Mouse (Mus musculus) 416B (cell line): ENCODE measurements around the gene Pnp2.
"Not testable (repeated sequence)": the region's sequence is repeated elsewhere in the genome, so short reads cannot be mapped to it uniquely, and the experiment has no call there.

Experiments
- DNase-seq: peaks from one replicate; pipeline ENCODE4 v3.0.0; 2011; ENCODE audit warnings: low read depth

Pnp2 gene

GRCm38 (mm10) chr14:50957146-50957545 lies 1.4 kb downstream of the Pnp2 start:
- DNase-seq, result not testable (repeated sequence)

DNA sequence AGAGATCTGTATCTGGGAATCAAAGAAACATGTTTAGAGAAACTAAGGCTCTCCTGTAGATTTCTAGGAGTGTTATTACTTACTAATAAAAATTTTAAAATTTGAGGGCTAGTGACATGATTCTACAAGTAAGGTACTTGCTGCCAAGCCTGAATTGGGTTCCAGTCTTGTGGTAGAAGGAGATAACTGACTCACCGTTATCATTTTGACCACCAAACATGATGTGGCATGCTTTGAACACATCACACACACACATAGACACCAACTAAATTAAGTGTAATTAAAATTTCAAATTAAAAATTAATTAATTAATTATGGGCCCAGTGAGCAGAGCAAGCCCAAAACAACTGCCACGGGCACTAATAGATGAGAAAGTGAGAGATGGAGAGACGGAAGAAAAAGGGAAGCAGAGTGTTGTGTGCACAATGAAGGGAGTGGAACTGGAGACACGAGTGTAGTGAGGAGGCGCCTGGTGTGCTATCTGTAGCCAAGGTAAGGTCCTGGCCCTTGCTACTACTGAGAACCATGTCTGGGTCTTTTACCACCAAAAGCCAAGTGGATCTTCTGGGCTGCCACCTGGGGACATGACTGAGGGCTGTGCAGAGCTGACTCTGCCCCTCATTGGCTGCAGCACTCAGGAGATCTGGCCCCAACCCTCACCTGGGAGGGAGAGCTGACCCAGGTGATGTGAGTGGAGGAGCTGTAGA lies 2.6 kb downstream of the Pnp2 start:
- DNase-seq, result not testable (repeated sequence)

GRCm38 (mm10) chr14:50968216-50968980 lies 12.6 kb downstream of the Pnp2 start:
- no peak for DNase-seq

GRCm38 (mm10) chr14:50969041-50969440 lies 13.2 kb downstream of the Pnp2 start:
- DNase-seq, result no peak

GRCm38 (mm10) chr14:50969558-50970544 lies 14.1 kb downstream of the Pnp2 start:
- no peak for DNase-seq

GRCm38 (mm10) chr14:50970822-50971221 lies 15.0 kb downstream of the Pnp2 start:
- no peak for DNase-seq

DNA sequence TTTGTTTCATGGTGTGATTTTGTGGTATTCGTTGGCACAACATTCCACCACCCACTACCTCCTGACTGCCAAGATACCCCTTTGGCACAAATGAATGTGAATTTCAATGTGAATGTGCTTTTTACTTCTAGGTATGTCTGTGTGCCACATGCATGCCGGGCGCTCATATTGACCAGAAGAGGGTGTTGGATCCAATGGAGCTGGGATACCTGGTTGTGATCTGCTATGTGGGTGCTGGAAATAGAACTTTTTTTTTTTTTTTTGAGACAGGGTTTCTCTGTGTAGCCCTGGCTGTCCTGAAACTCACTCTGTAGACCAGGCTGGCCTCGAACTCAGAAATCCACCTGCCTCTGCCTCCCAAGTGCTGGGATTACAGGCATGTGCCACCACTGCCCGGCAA lies 17.3 kb downstream of the Pnp2 start:
- DNase-seq, result not testable (repeated sequence)

- DNase-seq, result no peak
These were observed 17.9 kb downstream of the Pnp2 start for GRCm38 (mm10) chr14:50973700-50974099.

DNA sequence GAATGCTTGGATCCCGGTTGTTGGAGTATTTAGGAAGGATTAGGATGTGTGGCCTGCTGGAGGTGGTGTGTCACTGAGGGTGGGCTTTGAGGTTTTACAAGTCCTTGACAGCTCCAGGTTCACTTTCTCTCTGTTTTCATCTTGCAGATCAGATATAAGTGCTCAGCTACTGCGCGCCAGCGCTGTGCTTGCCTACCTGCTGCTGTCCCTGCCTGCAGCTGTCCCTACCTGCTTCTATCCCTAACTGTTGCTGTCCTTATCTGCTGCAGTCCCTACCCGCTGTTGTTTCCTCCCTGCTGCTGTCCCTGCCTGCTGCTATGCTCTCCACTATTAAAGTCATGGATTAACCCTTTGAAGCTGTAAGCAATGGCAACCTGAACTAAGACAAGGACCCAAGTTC lies 19.2 kb downstream of the Pnp2 start:
- DNase-seq, result no peak

- DNase-seq, result no peak
These were observed 20.9 kb downstream of the Pnp2 start for GRCm38 (mm10) chr14:50976674-50977073.

DNA sequence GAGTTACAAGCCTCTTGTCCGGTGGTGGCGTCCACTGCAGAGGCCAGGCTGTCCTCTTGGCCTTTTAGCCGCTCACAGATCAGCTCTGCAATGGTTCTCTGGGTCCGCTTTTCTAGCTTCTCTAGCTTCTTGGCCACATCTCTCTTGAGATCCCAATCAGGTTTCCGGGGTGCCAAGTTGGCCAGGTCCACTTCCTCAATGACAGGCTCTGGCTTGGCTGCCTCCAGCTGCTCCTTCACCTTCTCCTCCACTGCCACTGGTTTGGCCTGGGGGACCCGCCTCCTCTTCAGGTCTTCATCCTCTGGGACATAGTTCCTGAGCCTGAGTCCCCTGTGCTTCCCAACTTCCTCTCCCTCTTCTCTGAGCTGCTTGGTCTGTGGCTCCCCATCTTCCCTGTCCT lies 22.7 kb downstream of the Pnp2 start:
- DNase-seq, result not testable (repeated sequence)

DNA sequence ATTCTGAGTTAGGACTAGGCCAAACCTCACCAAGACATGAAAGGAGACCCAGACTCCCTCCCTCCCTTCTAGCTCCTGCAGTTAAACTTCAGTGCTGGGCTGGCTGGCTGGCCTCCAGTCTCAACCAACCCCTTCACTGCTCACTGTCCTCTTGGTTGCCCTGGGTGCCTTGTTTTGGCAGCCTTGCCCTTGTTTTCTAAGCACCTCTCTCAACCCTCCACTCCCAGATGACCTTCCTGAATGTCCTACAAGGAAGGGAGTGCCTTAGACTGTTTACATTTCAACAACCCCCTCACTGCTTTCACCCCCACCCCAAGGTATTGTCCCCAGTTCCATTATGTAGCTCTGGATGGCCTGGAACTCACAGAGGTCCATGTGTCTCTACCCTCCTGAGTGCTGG lies 23.8 kb downstream of the Pnp2 start:
- DNase-seq, result no peak

DNA sequence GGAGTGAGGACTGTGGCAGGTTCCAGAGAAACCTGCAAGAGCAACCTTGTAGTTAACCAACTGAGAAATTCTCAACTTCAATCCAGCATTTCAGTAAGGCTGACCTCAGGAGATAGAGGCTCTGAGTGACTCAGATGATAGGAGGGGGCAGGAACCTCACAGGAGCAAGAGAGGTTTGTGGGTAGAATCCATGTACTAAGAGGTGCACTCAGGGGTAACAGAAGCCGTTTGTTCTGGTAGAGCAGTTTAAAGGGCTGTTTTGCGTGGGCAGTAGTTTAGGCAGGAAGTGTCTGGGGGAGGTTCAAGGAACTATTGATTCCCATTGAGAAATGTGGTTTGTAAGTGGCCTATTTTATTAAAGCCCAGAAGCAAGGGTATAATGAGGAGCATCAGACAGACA lies 25.4 kb downstream of the Pnp2 start:
- DNase-seq, result peak; percentile 67

- DNase-seq, result peak; percentile 50
These were observed 26.0 kb downstream of the Pnp2 start for GRCm38 (mm10) chr14:50981837-50982236.

- DNase-seq, result no peak
These were observed 31.9 kb downstream of the Pnp2 start for GRCm38 (mm10) chr14:50987668-50988067.

GRCm38 (mm10) chr14:50991037-50991436 lies 35.2 kb downstream of the Pnp2 start:
- no peak for DNase-seq

GRCm38 (mm10) chr14:50997088-50997487 lies 41.3 kb downstream of the Pnp2 start:
- DNase-seq, result no peak

- peak; percentile 66 for DNase-seq
These were observed 42.3 kb downstream of the Pnp2 start for GRCm38 (mm10) chr14:50997999-50998666.

- no peak for DNase-seq
These were observed 51.5 kb downstream of the Pnp2 start, which contains the start of gene Rnase10 for GRCm38 (mm10) chr14:51007152-51007801. TSS of gene Rnase10 (plus strand) at chr14:51007751.

GRCm38 (mm10) chr14:51007914-51008713 lies 52.3 kb downstream of the Pnp2 start:
- DNase-seq, result no peak
